Mouse (Mus musculus): ENCODE data around the gene Ell. TPM values are rescaled to one million over a fixed set of nuclear protein-coding genes. Genes with fewer than 3 reads are reported as not detected.

Gene Ell
- polyA plus RNA-seq, 1 experiment: 16.1 TPM

DNA sequence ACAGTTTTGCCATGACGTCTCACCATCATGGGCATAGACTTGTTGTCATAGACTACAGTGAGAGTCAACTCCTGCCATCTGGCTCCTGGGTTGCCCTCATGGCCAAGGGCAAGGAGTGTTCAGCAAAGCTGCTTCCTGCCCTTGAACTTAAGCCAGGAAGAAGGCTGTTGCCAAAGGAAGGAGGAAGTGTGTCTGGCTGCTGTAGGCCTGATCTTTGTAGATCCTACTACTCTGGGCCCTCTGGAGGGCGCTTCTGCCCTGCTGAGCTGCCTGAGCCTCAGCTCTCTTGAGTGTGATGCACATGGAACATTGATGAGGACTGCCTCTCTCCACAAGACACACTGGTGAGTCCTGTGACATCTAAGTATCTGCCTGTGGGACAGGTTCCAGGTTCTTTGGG lies 20.8 kb downstream of the Ell start:
- H3K4me3 ChIP-seq (ENCODE audit: insufficient read depth, low read length): no peak overlapping the region
- H3K27ac ChIP-seq (ENCODE audit: insufficient read depth, low read length): no peak overlapping the region
- TF ChIP-seq POLR2A (IDR thresholded peaks at IDR 0.05; ENCODE audit: low read depth, low read length) (no peak), CTCF (IDR thresholded peaks at IDR 0.05; ENCODE audit: borderline replicate concordance, insufficient read depth, low read length) (no peak)
- H3K4me1 ChIP-seq (ENCODE audit: control insufficient read depth, insufficient read depth, low read length): peaks cover 6% of the 10 kb centered on the region; the same call in 1 of the 2 replicates

DNA sequence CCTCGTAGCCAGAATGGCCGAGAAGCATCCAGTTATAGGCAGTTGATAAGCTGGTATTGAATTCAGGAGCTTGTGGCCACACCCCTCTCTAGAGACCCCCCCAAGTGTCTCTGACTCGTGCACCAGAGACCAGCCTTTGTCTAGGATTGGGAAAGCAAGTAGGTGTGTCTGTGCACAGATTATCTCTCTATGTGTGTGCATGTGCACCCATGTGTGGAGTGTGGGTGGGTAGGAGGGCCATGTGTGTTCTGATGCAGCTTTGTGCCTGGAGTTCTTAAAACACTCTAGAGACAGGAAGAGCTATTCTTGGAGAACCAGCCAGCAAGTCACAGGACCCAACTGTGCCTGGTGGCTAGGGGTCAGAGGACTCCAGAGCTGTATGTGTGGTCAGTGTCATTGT lies 21.3 kb downstream of the Ell start:
- H3K4me3 ChIP-seq (ENCODE audit: insufficient read depth, low read length): no peak overlapping the region
- H3K4me1 ChIP-seq (ENCODE audit: control insufficient read depth, insufficient read depth, low read length): peaks cover 6% of the 10 kb centered on the region; the same call in 1 of the 2 replicates
- TF ChIP-seq CTCF (IDR thresholded peaks at IDR 0.05; ENCODE audit: borderline replicate concordance, insufficient read depth, low read length) (no peak), POLR2A (IDR thresholded peaks at IDR 0.05; ENCODE audit: low read depth, low read length) (no peak)
- no peak overlapping the region for H3K27ac ChIP-seq (ENCODE audit: insufficient read depth, low read length)

DNA sequence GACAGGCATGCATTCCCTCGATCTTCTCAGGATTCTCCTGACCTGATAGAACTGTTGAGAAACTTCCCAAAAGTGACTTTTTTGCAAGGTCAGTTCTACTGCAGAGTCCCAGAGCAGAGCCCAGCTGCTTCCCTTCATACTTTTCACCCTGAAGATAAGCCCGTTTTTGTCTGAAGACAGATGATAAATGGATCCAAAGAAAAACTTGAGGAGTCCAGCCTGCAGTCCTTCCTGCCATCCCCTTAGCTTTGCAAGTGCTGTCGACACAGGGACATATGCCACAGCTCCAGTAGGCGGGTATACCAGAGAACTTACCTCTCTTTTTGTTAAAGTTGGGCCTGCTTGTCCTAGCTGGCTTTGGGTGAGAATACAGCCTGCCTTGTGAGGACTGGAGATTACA lies 22.1 kb downstream of the Ell start:
- H3K27ac ChIP-seq (ENCODE audit: insufficient read depth, low read length): no peak overlapping the region

DNA sequence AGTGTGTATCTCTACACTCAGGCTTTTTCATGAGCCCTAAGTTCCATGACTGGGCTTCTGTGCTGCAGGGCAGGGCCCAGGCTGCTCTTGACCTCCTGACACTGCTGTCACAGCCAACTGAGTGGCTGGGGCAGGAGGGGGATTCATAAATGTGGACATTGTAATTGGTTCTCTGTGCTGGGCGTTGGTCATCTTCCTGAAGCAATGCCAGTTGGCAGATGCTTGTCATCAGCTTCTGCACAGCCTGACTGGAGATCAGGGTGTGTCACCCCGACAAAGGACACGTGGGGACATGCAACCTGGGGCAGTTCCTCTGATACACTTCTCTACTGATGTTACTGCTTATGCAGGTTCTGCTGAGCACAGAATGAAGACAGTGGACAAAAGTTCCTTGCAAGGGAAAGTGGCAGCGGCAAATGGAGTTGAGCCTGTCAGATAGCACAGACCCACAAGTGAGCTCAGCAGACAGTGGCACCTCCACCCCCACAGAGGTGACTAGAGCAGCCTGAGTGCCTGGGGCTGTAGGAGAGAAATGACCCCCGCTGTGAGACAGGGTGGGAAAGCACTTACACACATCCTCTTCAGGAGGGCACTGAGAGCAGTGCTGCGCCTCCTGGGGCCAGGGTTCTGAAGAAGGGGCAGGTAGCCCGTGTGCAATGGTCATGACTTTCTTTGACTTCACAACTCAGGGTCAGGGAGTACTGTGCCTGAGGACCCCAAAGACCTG lies 22.7 kb downstream of the Ell start:
- TF ChIP-seq POLR2A (IDR thresholded peaks at IDR 0.05; ENCODE audit: low read depth, low read length) (no peak), CTCF (IDR thresholded peaks at IDR 0.05; ENCODE audit: borderline replicate concordance, insufficient read depth, low read length) (no peak)
- peaks cover 6% of the 10 kb centered on the region; the same call in 1 of the 2 replicates for H3K4me1 ChIP-seq (ENCODE audit: control insufficient read depth, insufficient read depth, low read length)
- no peak overlapping the region for H3K4me3 ChIP-seq (ENCODE audit: insufficient read depth, low read length)
- no peak overlapping the region for H3K27ac ChIP-seq (ENCODE audit: insufficient read depth, low read length)

More for the DNA sequence above, 22.1 kb downstream of the Ell start:
- H3K4me3 ChIP-seq (ENCODE audit: insufficient read depth, low read length): no peak overlapping the region
- H3K4me1 ChIP-seq (ENCODE audit: control insufficient read depth, insufficient read depth, low read length): peaks cover 6% of the 10 kb centered on the region; the same call in 1 of the 2 replicates
- TF ChIP-seq CTCF (IDR thresholded peaks at IDR 0.05; ENCODE audit: borderline replicate concordance, insufficient read depth, low read length) (no peak), POLR2A (IDR thresholded peaks at IDR 0.05; ENCODE audit: low read depth, low read length) (no peak)

DNA sequence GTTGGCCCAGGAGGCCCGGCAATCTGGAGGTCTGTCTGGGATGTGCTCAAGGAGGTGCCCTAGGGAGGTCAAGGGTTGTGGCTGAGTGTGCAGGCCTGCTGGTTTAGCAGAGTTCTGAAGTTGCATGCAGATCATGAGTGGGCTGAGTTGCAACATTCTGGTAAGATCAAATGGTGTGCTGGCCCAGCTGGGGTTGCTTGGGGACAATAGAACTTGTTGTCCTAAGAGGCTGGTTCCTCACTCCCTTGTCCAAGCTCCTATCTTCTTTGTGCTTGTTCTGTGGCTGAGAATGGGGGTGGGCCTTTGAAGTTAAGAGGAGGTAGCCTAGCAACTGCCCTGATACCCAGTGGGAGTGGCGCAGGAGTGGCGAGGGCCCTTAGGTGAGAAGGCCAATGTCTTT lies 23.5 kb downstream of the Ell start:
- no peak for TF ChIP-seq POLR2A (IDR thresholded peaks at IDR 0.05; ENCODE audit: low read depth, low read length)
- TF ChIP-seq CTCF (IDR thresholded peaks at IDR 0.05; ENCODE audit: borderline replicate concordance, insufficient read depth, low read length): no peak
- Histone ChIP-seq H3K27ac (ENCODE audit: insufficient read depth, low read length) (no peak overlapping the region), H3K4me3 (ENCODE audit: insufficient read depth, low read length) (no peak overlapping the region), H3K4me1 (ENCODE audit: control insufficient read depth, insufficient read depth, low read length) (peaks cover 6% of the 10 kb centered on the region; the same call in 1 of the 2 replicates)

DNA sequence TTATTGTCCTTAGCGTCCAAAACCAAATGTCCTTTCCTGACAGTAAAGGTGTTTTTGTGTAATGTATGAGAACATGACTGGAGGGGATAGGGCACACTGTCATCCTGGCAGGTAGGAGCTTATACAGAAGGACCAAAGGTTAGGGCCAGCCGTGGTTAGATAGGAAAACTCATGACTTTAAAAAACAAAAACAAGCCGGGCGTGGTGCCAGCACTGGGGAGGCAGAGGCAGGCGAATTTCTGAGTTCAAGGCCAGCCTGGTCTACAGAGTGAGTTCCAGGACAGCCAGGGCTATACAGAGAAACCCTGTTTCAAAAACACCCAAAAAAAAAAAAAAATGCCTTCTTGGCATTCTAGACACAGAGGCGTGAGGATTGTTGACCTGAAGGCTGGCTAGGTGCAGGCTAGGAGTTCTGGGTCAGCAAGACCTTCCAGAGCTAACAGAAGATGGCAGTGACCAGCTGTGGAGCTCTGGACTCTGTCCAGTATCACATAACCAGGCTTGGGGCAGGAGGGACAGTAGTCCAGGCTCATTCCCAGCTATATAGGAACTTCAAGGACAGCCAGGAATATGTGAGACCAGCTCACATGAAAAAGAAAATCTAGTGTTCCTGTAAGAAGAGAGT lies 24.6 kb downstream of the Ell start:
- TF ChIP-seq POLR2A (IDR thresholded peaks at IDR 0.05; ENCODE audit: low read depth, low read length): no peak
- no peak for TF ChIP-seq CTCF (IDR thresholded peaks at IDR 0.05; ENCODE audit: borderline replicate concordance, insufficient read depth, low read length)
- Histone ChIP-seq H3K27ac (ENCODE audit: insufficient read depth, low read length) (no peak overlapping the region), H3K4me1 (ENCODE audit: control insufficient read depth, insufficient read depth, low read length) (peaks cover 3% of the 10 kb centered on the region; the same call in 1 of the 2 replicates), H3K4me3 (ENCODE audit: insufficient read depth, low read length) (no peak overlapping the region)

DNA sequence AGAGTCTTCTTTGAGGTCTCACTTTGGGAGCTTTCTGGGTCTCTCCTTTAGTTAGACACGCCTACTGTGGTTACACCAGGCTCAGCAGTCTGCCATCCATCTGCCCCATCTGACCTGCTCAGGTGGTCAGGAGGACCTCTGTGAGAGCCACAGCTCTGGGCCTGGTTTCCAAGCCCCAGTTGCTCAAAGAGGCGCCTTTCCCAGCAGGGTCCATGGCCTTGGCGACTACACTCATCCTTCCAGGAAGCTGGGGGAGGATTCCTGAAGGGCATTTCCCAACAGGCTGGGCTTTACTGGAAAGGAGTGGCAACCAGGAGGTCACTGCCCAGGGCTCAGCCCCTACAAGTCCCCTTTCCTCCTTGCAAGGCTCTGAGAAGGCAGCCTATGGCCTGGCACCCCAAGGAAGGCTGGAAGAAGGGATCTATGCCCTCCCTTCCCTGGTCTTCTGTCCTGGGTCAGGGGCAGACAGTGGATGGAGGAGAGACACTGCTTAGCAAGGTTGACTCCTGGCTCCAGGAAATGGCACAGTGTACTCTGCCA lies 25.5 kb downstream of the Ell start:
- Histone ChIP-seq H3K4me3 (ENCODE audit: insufficient read depth, low read length) (no peak overlapping the region), H3K4me1 (ENCODE audit: control insufficient read depth, insufficient read depth, low read length) (peaks cover 3% of the 10 kb centered on the region; the same call in 1 of the 2 replicates), H3K27ac (ENCODE audit: insufficient read depth, low read length) (no peak overlapping the region)
- TF ChIP-seq POLR2A (IDR thresholded peaks at IDR 0.05; ENCODE audit: low read depth, low read length) (no peak), CTCF (IDR thresholded peaks at IDR 0.05; ENCODE audit: borderline replicate concordance, insufficient read depth, low read length) (no peak)

DNA sequence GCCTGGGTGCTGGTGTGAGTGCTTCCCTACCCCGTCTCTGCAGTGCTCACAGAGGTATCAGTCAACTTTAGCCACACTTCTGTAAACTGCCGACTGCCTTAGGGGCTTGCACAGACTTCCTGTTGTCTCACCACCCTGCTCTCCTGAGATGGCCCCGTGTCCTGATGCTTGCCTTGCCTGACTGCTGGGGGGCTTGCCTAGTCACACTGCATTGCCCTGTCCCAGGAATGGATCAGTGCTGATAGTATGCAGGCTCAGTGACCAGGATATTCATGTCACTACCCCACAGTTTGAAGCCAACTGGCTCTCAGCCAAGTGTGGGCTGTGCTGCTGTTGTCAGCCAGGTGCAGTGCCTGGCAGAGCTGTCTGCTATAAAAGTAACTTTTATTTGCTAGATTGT lies 26.3 kb downstream of the Ell start:
- TF ChIP-seq CTCF (IDR thresholded peaks at IDR 0.05; ENCODE audit: borderline replicate concordance, insufficient read depth, low read length) (no peak), POLR2A (IDR thresholded peaks at IDR 0.05; ENCODE audit: low read depth, low read length) (no peak)
- Histone ChIP-seq H3K4me1 (ENCODE audit: control insufficient read depth, insufficient read depth, low read length) (peaks cover 3% of the 10 kb centered on the region; the same call in 1 of the 2 replicates), H3K27ac (ENCODE audit: insufficient read depth, low read length) (no peak overlapping the region), H3K4me3 (ENCODE audit: insufficient read depth, low read length) (no peak overlapping the region)

DNA sequence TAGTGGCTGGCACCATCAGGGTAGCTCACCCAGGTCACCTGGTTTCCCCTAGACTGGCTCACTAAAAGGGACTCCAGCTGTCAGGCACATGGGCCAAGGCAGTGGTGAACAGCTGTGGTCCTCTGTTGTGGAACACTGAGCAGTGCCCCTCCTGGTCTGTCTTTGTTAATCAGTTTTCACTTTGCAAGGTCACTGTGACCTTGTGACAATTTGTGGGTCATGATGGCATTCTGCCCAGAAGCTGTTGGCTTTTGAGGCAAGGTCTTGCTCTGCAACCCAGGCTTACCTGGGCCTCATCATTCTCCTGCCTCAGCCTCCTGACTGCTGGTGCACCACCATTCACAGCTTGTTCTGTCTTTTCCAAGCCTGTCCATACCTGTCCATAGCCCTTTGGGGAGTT lies 31.1 kb downstream of the Ell start:
- no peak for TF ChIP-seq CTCF (IDR thresholded peaks at IDR 0.05; ENCODE audit: borderline replicate concordance, insufficient read depth, low read length)
- TF ChIP-seq POLR2A (IDR thresholded peaks at IDR 0.05; ENCODE audit: low read depth, low read length): no peak
- no peak overlapping the region for H3K4me3 ChIP-seq (ENCODE audit: insufficient read depth, low read length)
- H3K27ac ChIP-seq (ENCODE audit: insufficient read depth, low read length): no peak overlapping the region
- peaks cover 4% of the 10 kb centered on the region; the same call in 1 of the 2 replicates for H3K4me1 ChIP-seq (ENCODE audit: control insufficient read depth, insufficient read depth, low read length)

DNA sequence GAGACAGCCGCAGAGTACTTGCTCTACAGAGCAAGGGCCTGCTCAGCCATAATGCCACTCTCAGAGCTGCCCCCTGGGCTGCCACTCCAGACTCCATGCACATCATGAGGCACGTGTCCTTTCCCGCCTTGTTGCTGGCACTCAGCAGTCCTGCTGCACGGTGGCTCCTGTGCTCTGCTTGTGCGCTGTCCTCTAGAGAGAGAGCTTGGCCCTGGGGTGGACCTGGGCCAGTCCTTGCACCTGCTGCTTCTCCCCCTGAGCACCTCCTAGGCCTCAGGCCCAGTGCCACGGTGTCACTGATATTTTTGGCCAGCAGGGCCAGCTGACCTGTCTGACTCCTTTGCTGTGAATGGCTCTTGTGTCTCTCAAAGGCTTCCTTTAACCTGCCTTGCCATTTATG lies 31.7 kb downstream of the Ell start:
- Histone ChIP-seq H3K4me1 (ENCODE audit: control insufficient read depth, insufficient read depth, low read length) (peaks cover 4% of the 10 kb centered on the region; the same call in 1 of the 2 replicates), H3K4me3 (ENCODE audit: insufficient read depth, low read length) (no peak overlapping the region), H3K27ac (ENCODE audit: insufficient read depth, low read length) (no peak overlapping the region)
- TF ChIP-seq CTCF (IDR thresholded peaks at IDR 0.05; ENCODE audit: borderline replicate concordance, insufficient read depth, low read length) (no peak; the same call in 1 of the 2 replicates), POLR2A (IDR thresholded peaks at IDR 0.05; ENCODE audit: low read depth, low read length) (no peak)

All from embryonic fibroblast, embryonic 13.5 days (primary cell).